Mouse (Mus musculus) hindbrain, postnatal 0 days (tissue): ENCODE measurements around the gene Bpi. TPM values are rescaled to one million over a fixed set of nuclear protein-coding genes. Genes with fewer than 3 reads are reported as not detected.

ENCODE experiments used
- ATAC-seq: fragments of 200-750 bp; cut with Nextera tagmentation; 2 replicates; pipeline ENCODE4 v1.8.0; 2017; ENCODE audit warnings: mild to moderate bottlenecking, moderate TSS enrichment, moderate library complexity
- DNase-seq: peaks from one replicate; pipeline ENCODE4 v3.0.0-alpha.2; 2015; ENCODE audit warnings: low spot score
- H3K27ac ChIP-seq: fragments of 300-500 bp; sonication (generic); 2 replicates; pipeline ENCODE4 v1.5.1; 2014; ENCODE audit warnings: mild to moderate bottlenecking
- H3K27me3 ChIP-seq: fragments of 300-500 bp; sonication (generic); 2 replicates; pipeline ENCODE4 v1.6.1; 2014; ENCODE audit warnings: low read length, mixed read lengths; ENCODE audit not compliant: insufficient read depth
- H3K36me3 ChIP-seq: fragments of 300-500 bp; sonication (generic); 2 replicates; pipeline ENCODE4 v1.6.1; 2014; ENCODE audit warnings: low read length, mixed read lengths; ENCODE audit not compliant: insufficient read depth
- H3K4me1 ChIP-seq: fragments of 300-500 bp; sonication (generic); 2 replicates; pipeline ENCODE4 v1.6.1; 2014; ENCODE audit warnings: antibody characterized with exemption, low read length, mixed read lengths; ENCODE audit not compliant: insufficient read depth
- H3K4me2 ChIP-seq: fragments of 300-500 bp; sonication (generic); 2 replicates; pipeline ENCODE4 v1.6.1; 2014; ENCODE audit warnings: low read depth, mild to moderate bottlenecking, low read length, moderate library complexity, mixed read lengths
- H3K4me3 ChIP-seq: fragments of 300-500 bp; sonication (generic); 2 replicates; pipeline ENCODE4 v1.5.1; 2014; ENCODE audit warnings: low read length
- H3K9ac ChIP-seq: fragments of 300-500 bp; sonication (generic); replicated peaks from 2 replicates; pipeline ENCODE4 v1.6.1; 2014; ENCODE audit warnings: mild to moderate bottlenecking, low read length, moderate library complexity, mixed read lengths
- H3K9me3 ChIP-seq: fragments of 300-500 bp; sonication (generic); 2 replicates; pipeline ENCODE4 v1.6.1; 2016; ENCODE audit warnings: low read length, mixed read lengths
- CTCF ChIP-seq: IDR thresholded peaks from 2 replicates; pipeline ENCODE4 v1.5.1; 2016; ENCODE audit warnings: antibody characterized with exemption, control low read depth, low read depth
- WGBS: fragments of 180-500 bp; shearing (Covaris S2); extraction: QIAGEN DNeasy Blood & Tissue Kit; methylation state at CpG from one replicate; pipeline ENCODE4 v1.1.7; 2014; 5-methylcytosine and 5-hydroxymethylcytosine counted together
- polyA plus RNA-seq: library from polyadenylated mRNA; unstranded; fragments of >200 nt; fragmentation: Nextera tagmentation; extraction: Ambion mirVana; gene quantifications from 2 replicates; pipeline ENCODE4 v1.2.1, GENCODE M21; 2015
- total RNA-seq: library from RNA; depleted of rRNA; stranded (reverse); fragments of >200 nt; gene quantifications from 2 replicates; pipeline ENCODE4 v1.2.3, GENCODE M21; 2014

Bpi gene
- total and polyA plus RNA-seq, 2 experiments from 2014 or later, result not detected

GRCm38 (mm10) chr2:158281497-158282205 is 23.8 kb downstream of the Bpi start:
- H3K9me3 ChIP-seq, result no peaks in the 10 kb centered on the region
- H3K27me3 ChIP-seq, result no peaks in the 10 kb centered on the region
- DNase-seq (no peak), ATAC-seq (no peak)
- no peak for TF ChIP-seq CTCF
- H3K27ac ChIP-seq, result no peak overlapping the region
- H3K36me3 ChIP-seq, result no peaks in the 10 kb centered on the region
- H3K9ac ChIP-seq, result no peak overlapping the region
- H3K4me3 ChIP-seq, result no peak overlapping the region
- H3K4me2 ChIP-seq, result no peak overlapping the region
- WGBS, result 73% methylated on average over 16 of the region's 16 CpGs
- no peaks in the 10 kb centered on the region for H3K4me1 ChIP-seq

GRCm38 (mm10) chr2:158283136-158283535 is 25.2 kb downstream of the Bpi start:
- Histone ChIP-seq H3K4me3 (no peak overlapping the region), H3K4me1 (no peaks in the 10 kb centered on the region), H3K9me3 (no peaks in the 10 kb centered on the region), H3K27me3 (no peaks in the 10 kb centered on the region), H3K9ac (no peak overlapping the region), H3K27ac (no peak overlapping the region), H3K36me3 (no peaks in the 10 kb centered on the region), H3K4me2 (no peak overlapping the region)
- TF ChIP-seq CTCF, result no peak
- WGBS, result 70% methylated on average over 7 of the region's 7 CpGs
- ATAC-seq, result no peak
- DNase-seq, result no peak

- no peaks in the 10 kb centered on the region for H3K4me1 ChIP-seq
- H3K4me2 ChIP-seq, result no peak overlapping the region
- no peaks in the 10 kb centered on the region for H3K27me3 ChIP-seq
- no peak overlapping the region for H3K4me3 ChIP-seq
- ATAC-seq (no peak), DNase-seq (no peak)
- no peak for TF ChIP-seq CTCF
- WGBS, result 85% methylated on average over 6 of the region's 6 CpGs
- no peak overlapping the region for H3K27ac ChIP-seq
- H3K9ac ChIP-seq, result no peak overlapping the region
- H3K36me3 ChIP-seq, result no peaks in the 10 kb centered on the region
- no peaks in the 10 kb centered on the region for H3K9me3 ChIP-seq
Observed at GRCm38 (mm10) chr2:158283771-158284170, 25.9 kb downstream of the Bpi start.

- Histone ChIP-seq H3K4me1 (no peaks in the 10 kb centered on the region), H3K36me3 (no peaks in the 10 kb centered on the region), H3K9ac (no peak overlapping the region), H3K27ac (no peak overlapping the region), H3K4me3 (no peak overlapping the region), H3K4me2 (no peak overlapping the region), H3K27me3 (no peaks in the 10 kb centered on the region), H3K9me3 (no peaks in the 10 kb centered on the region)
- peak; percentile 69 for ATAC-seq
- peak; percentile 90 for TF ChIP-seq CTCF
- DNase-seq, result peak; percentile 72
- WGBS, result 22% methylated on average over 11 of the region's 11 CpGs
Observed at GRCm38 (mm10) chr2:158284571-158284970, 26.7 kb downstream of the Bpi start.

GRCm38 (mm10) chr2:158285655-158286054 is 27.8 kb downstream of the Bpi start:
- no peak for ATAC-seq
- H3K36me3 ChIP-seq, result no peaks in the 10 kb centered on the region
- H3K9me3 ChIP-seq, result no peaks in the 10 kb centered on the region
- DNase-seq, result peak; percentile 28
- no peak for TF ChIP-seq CTCF
- no peak overlapping the region for H3K4me3 ChIP-seq
- no peak overlapping the region for H3K4me2 ChIP-seq
- H3K27ac ChIP-seq, result no peak overlapping the region
- H3K27me3 ChIP-seq, result no peaks in the 10 kb centered on the region
- 43% methylated on average over 6 of the region's 6 CpGs for WGBS
- no peak overlapping the region for H3K9ac ChIP-seq
- H3K4me1 ChIP-seq, result no peaks in the 10 kb centered on the region

- DNase-seq (peak; percentile 45), ATAC-seq (peak; percentile 69; the same call in 1 of the 2 replicates)
- Histone ChIP-seq H3K4me2 (no peak overlapping the region), H3K27ac (no peak overlapping the region), H3K27me3 (no peaks in the 10 kb centered on the region), H3K9me3 (no peaks in the 10 kb centered on the region), H3K36me3 (no peaks in the 10 kb centered on the region), H3K4me3 (no peak overlapping the region), H3K9ac (no peak overlapping the region), H3K4me1 (no peaks in the 10 kb centered on the region)
- TF ChIP-seq CTCF, result no peak
- WGBS, result 42% methylated on average over 9 of the region's 9 CpGs
Observed at GRCm38 (mm10) chr2:158295700-158296099, 37.8 kb downstream of the Bpi start.

GRCm38 (mm10) chr2:158299203-158299602 is 41.3 kb downstream of the Bpi start:
- H3K4me3 ChIP-seq, result no peak overlapping the region
- no peaks in the 10 kb centered on the region for H3K27me3 ChIP-seq
- no peak overlapping the region for H3K27ac ChIP-seq
- no peak overlapping the region for H3K9ac ChIP-seq
- ATAC-seq, result no peak
- TF ChIP-seq CTCF, result no peak
- no peak overlapping the region for H3K4me2 ChIP-seq
- no peaks in the 10 kb centered on the region for H3K36me3 ChIP-seq
- H3K9me3 ChIP-seq, result no peaks in the 10 kb centered on the region
- H3K4me1 ChIP-seq, result no peaks in the 10 kb centered on the region
- 44% methylated on average over 3 of the region's 3 CpGs for WGBS
- DNase-seq, result no peak
